Mouse (Mus musculus): ENCODE measurements around the gene Onecut1.

The Onecut1 gene

GRCm38 (mm10) chr9:74861561-74861980 is at the start of gene Onecut1:
Onecut1 (plus strand) TSS chr9:74861921.
- in situ Hi-C loops (cut with MboI, MseI), result no loop called here

- in situ Hi-C loops (cut with MboI, MseI), result loop anchor here (10.0 kb wide), 1 partner anchor 1075 kb away; no protein-coding TSS in a partner anchor
These were observed 41.8 kb upstream of the Onecut1 start for GRCm38 (mm10) chr9:74819736-74820511.

GRCm38 (mm10) chr9:74825102-74825501 is 36.6 kb upstream of the Onecut1 start:
- in situ Hi-C loops (cut with MboI, MseI), result no loop called here

GRCm38 (mm10) chr9:74829206-74829605 is 32.5 kb upstream of the Onecut1 start:
- in situ Hi-C loops (cut with MboI, MseI), result no loop called here

- in situ Hi-C loops (cut with MboI, MseI), result no loop called here
These were observed 18.8 kb upstream of the Onecut1 start for GRCm38 (mm10) chr9:74842890-74843289.

- in situ Hi-C loops (cut with MboI, MseI), result no loop called here
These were observed 14.6 kb upstream of the Onecut1 start for GRCm38 (mm10) chr9:74846867-74847830.

GRCm38 (mm10) chr9:74848411-74849194 is 13.1 kb upstream of the Onecut1 start:
- in situ Hi-C loops (cut with MboI, MseI), result no loop called here

- in situ Hi-C loops (cut with MboI, MseI), result no loop called here
These were observed 12.3 kb upstream of the Onecut1 start for GRCm38 (mm10) chr9:74849195-74849978.

GRCm38 (mm10) chr9:74849979-74850780 is 11.5 kb upstream of the Onecut1 start:
- in situ Hi-C loops (cut with MboI, MseI), result no loop called here

GRCm38 (mm10) chr9:74850781-74851145 is 11.0 kb upstream of the Onecut1 start:
- in situ Hi-C loops (cut with MboI, MseI), result no loop called here

- in situ Hi-C loops (cut with MboI, MseI), result no loop called here
These were observed 10.1 kb upstream of the Onecut1 start for GRCm38 (mm10) chr9:74851601-74852000.

GRCm38 (mm10) chr9:74852361-74852760 is 9.4 kb upstream of the Onecut1 start:
- in situ Hi-C loops (cut with MboI, MseI), result no loop called here

GRCm38 (mm10) chr9:74853191-74854072 is 8.3 kb upstream of the Onecut1 start:
- in situ Hi-C loops (cut with MboI, MseI), result no loop called here

- in situ Hi-C loops (cut with MboI, MseI), result no loop called here
These were observed 7.6 kb upstream of the Onecut1 start for GRCm38 (mm10) chr9:74854073-74854591.

GRCm38 (mm10) chr9:74855446-74855845 is 6.3 kb upstream of the Onecut1 start:
- in situ Hi-C loops (cut with MboI, MseI), result no loop called here

- in situ Hi-C loops (cut with MboI, MseI), result no loop called here
These were observed 4.9 kb upstream of the Onecut1 start for GRCm38 (mm10) chr9:74856578-74857507.

GRCm38 (mm10) chr9:74857508-74857840 is 4.2 kb upstream of the Onecut1 start:
- in situ Hi-C loops (cut with MboI, MseI), result no loop called here

- in situ Hi-C loops (cut with MboI, MseI), result no loop called here
These were observed 3.6 kb upstream of the Onecut1 start for GRCm38 (mm10) chr9:74858111-74858510.

Measured in regulatory T cell (primary cell).